Mouse (Mus musculus) CD4-positive, CD25-positive, alpha-beta regulatory T cell, adult 2 months (primary cell): Measurements from ENCODE around the gene Acd.

Experiments used
- DNase-seq: peaks from one replicate; pipeline ENCODE4 v3.0.0-alpha.2; 2012; ENCODE audit warnings: low read depth, low spot score

Gene Acd

GRCm38 (mm10) chr8:105702001-105702401 is 1.1 kb upstream of the Acd start:
- DNase-seq = no peak

- peak; percentile 79 for DNase-seq
Measured at GRCm38 (mm10) chr8:105700566-105700965, 336 bp downstream of the Acd start.

GRCm38 (mm10) chr8:105699488-105700215 is 1.2 kb downstream of the Acd start:
- no peak for DNase-seq

GRCm38 (mm10) chr8:105698734-105699133 is 2.2 kb downstream of the Acd start:
- DNase-seq = no peak

GRCm38 (mm10) chr8:105697196-105697780 is 3.6 kb downstream of the Acd start:
- no peak for DNase-seq

- DNase-seq = no peak
Measured at GRCm38 (mm10) chr8:105695080-105695780, 5.7 kb downstream of the Acd start.

- DNase-seq = no peak
Measured at GRCm38 (mm10) chr8:105694051-105694799, 6.7 kb downstream of the Acd start.

GRCm38 (mm10) chr8:105693648-105694047 is 7.3 kb downstream of the Acd start:
- no peak for DNase-seq

- no peak for DNase-seq
Measured at GRCm38 (mm10) chr8:105692449-105693182, 8.3 kb downstream of the Acd start.

GRCm38 (mm10) chr8:105690978-105691377 is 9.9 kb downstream of the Acd start:
- no peak for DNase-seq

GRCm38 (mm10) chr8:105689983-105690360 is 10.9 kb downstream of the Acd start:
- no peak for DNase-seq

- DNase-seq = no peak
Measured at GRCm38 (mm10) chr8:105689256-105689982, 11.5 kb downstream of the Acd start.

- no peak for DNase-seq
Measured at GRCm38 (mm10) chr8:105688242-105688752, 12.6 kb downstream of the Acd start.

- DNase-seq = no peak
Measured at GRCm38 (mm10) chr8:105687512-105687911, 13.4 kb downstream of the Acd start.

- DNase-seq = no peak
Measured at GRCm38 (mm10) chr8:105686551-105686950, 14.4 kb downstream of the Acd start.

- peak; percentile 91 for DNase-seq
Measured at GRCm38 (mm10) chr8:105685796-105686308, 15.1 kb downstream of the Acd start, which contains the start of gene Carmil2. Carmil2 (plus strand) TSS chr8:105686274.

GRCm38 (mm10) chr8:105685325-105685724 is 15.6 kb downstream of the Acd start:
- no peak for DNase-seq

- no peak for DNase-seq
Measured at GRCm38 (mm10) chr8:105677891-105678290, 23.0 kb downstream of the Acd start.

GRCm38 (mm10) chr8:105661167-105661566 is 39.7 kb downstream of the Acd start:
- DNase-seq = peak; percentile 73

GRCm38 (mm10) chr8:105657641-105658040 is 43.3 kb downstream of the Acd start:
- DNase-seq = no peak
